Mouse (Mus musculus) olfactory bulb, adult 2 months (tissue): ENCODE data around the gene Syce3.

Experiments
- CTCF ChIP-seq: fragments of 200-500 bp; IDR thresholded peaks from 2 replicates; pipeline ENCODE4 v1.5.1; 2012; ENCODE audit warnings: low read depth, mild to moderate bottlenecking, low read length, moderate library complexity; ENCODE audit not compliant: insufficient read depth
- POLR2A ChIP-seq: fragments of 200-500 bp; IDR thresholded peaks from 2 replicates; pipeline ENCODE4 v1.6.1; 2012; ENCODE audit warnings: mild to moderate bottlenecking, low read depth, low read length, moderate library complexity; ENCODE audit not compliant: insufficient read depth

- TF ChIP-seq CTCF (no peak), POLR2A (no peak)
Observed at GRCm38 (mm10) chr15:89343325-89343724, 67.0 kb downstream of the Syce3 start.
